In genomic region chr9:49570731-49571694, GRCm38 (mm10) we compare ENCODE assay signal across 9 mouse cellular contexts.
DNase-seq lines count a peak whose midpoint lies in the region; ATAC-seq lines count a peak whose summit lies in the region.
"Had no signal": no experiment of that assay in that cellular context is flagged by ENCODE, and none has a peak within 500 bp of the region (broad histone marks: within the 10 kb centered on the region; RNA-seq: fewer than 3 reads in every experiment).

No protein-coding gene starts in this region.

- H3K27me3 ChIP-seq in kidney, embryonic 15.5 days: no peaks in the 10 kb centered on the region
- no peaks in the 10 kb centered on the region for H3K27me3 ChIP-seq in forebrain, embryonic 15.5 days
- H3K27me3 ChIP-seq in neural tube, embryonic 11.5 days (ENCODE audit: control insufficient read depth, insufficient read depth, low read length): no peaks in the 10 kb centered on the region

- no peak overlapping the region for H3K9ac ChIP-seq in kidney, embryonic 15.5 days
- 0 out of 2 replicates have a peak overlapping the region, but pooled peaks have one; percentile 14 for H3K9ac ChIP-seq in forebrain, embryonic 15.5 days (replicated peaks)
- H3K9ac ChIP-seq in neural tube, embryonic 11.5 days (ENCODE audit: low read length): peak overlapping the region; percentile 18; the same call in 1 of the 2 replicates

- no peak for ATAC-seq in kidney, embryonic 15.5 days (replicated peaks; ENCODE audit: low FRiP score)
- ATAC-seq in forebrain, embryonic 15.5 days (replicated peaks): peak; percentile 88
- ATAC-seq in neural tube, embryonic 11.5 days (ENCODE audit: insufficient read depth, low FRiP score, low TSS enrichment): no peak; the same call in 1 of the 2 replicates

- no peak overlapping the region for H3K4me3 ChIP-seq in kidney, embryonic 15.5 days (replicated peaks)
- no peak overlapping the region for H3K4me3 ChIP-seq in forebrain, embryonic 15.5 days
- H3K4me3 ChIP-seq in neural tube, embryonic 11.5 days (ENCODE audit: low read depth, low read length): no peak overlapping the region

- peaks cover 36% of the 10 kb centered on the region for H3K36me3 ChIP-seq in kidney, embryonic 15.5 days
- peaks cover 29% of the 10 kb centered on the region for H3K36me3 ChIP-seq in forebrain, embryonic 15.5 days
- H3K36me3 ChIP-seq in neural tube, embryonic 11.5 days (ENCODE audit: control insufficient read depth, insufficient read depth, low read length): no peaks in the 10 kb centered on the region
- H3K36me3 ChIP-seq: G1E had no signal

- H3K9me3 ChIP-seq in kidney, embryonic 15.5 days (replicated peaks): no peaks in the 10 kb centered on the region
- H3K9me3 ChIP-seq in forebrain, embryonic 15.5 days: no peaks in the 10 kb centered on the region
- H3K9me3 ChIP-seq in neural tube, embryonic 11.5 days (ENCODE audit: control insufficient read depth, low read length): no peaks in the 10 kb centered on the region

- 54% methylated on average over 10 of the region's 10 CpGs for WGBS in kidney, embryonic 15.5 days
- 41% methylated on average over 10 of the region's 10 CpGs for WGBS in forebrain, embryonic 15.5 days
- 44% methylated on average over 10 of the region's 10 CpGs for WGBS in neural tube, embryonic 11.5 days

- H3K27ac ChIP-seq in kidney, embryonic 15.5 days: peak overlapping the region; percentile 64
- H3K27ac ChIP-seq in forebrain, embryonic 15.5 days (replicated peaks): peak overlapping the region; percentile 85
- H3K27ac ChIP-seq in neural tube, embryonic 11.5 days (ENCODE audit: low read depth, low read length): 0 out of 2 replicates have a peak overlapping the region, but pooled peaks have one; percentile 46

- H3K4me2 ChIP-seq in kidney, embryonic 15.5 days: no peak overlapping the region
- peak overlapping the region; percentile 2; the same call in 1 of the 2 replicates for H3K4me2 ChIP-seq in forebrain, embryonic 15.5 days (replicated peaks)
- H3K4me2 ChIP-seq in neural tube, embryonic 11.5 days (ENCODE audit: low read depth): no peak overlapping the region

- DNase-seq in kidney, adult 11 months: no peak
- peak; percentile 46 for DNase-seq in cerebellum, adult 11-12 months
- DNase-seq in layer of hippocampus, adult 9-11 months: peak; percentile 73
- DNase-seq in neural tube, embryonic 11.5 days (ENCODE audit: low spot score): peak; percentile 55
- DNase-seq in spleen, postnatal 14 days (ENCODE audit: low spot score in 2 of 2): no peak
- DNase-seq in thymus, postnatal 10 days (ENCODE audit: low spot score in 2 of 2): no peak

- H3K4me1 ChIP-seq in kidney, embryonic 15.5 days: peaks cover 21% of the 10 kb centered on the region
- peaks cover 39% of the 10 kb centered on the region for H3K4me1 ChIP-seq in forebrain, embryonic 15.5 days
- peaks cover 28% of the 10 kb centered on the region for H3K4me1 ChIP-seq in neural tube, embryonic 11.5 days (ENCODE audit: control insufficient read depth, insufficient read depth, low read length)

Comparison
In these comparisons a context has a peak if more than half of its experiments do, and no peak if none do; other contexts are left out.
1. DNase-seq: peak in cerebellum, adult 11-12 months (single experiment), layer of hippocampus, adult 9-11 months (single experiment) and neural tube, embryonic 11.5 days (single experiment); none in kidney, adult 11 months (single experiment), spleen, postnatal 14 days (0 of 2) and thymus, postnatal 10 days (0 of 2).
2. Peak in every context shown above with its lines, with median percentiles within 50 percentile points of each other: H3K27ac ChIP-seq.